7 mouse cellular contexts compared by ENCODE assay signal in genomic region chr5:43391412-43392029, GRCm38 (mm10).
DNase-seq lines count a peak whose midpoint lies in the region; ATAC-seq and TF ChIP-seq lines count a peak whose summit lies in the region.

No protein-coding gene starts in this region.

- H3K4me3 ChIP-seq in ES-Bruce4 (ENCODE audit: low read depth, low read length), result no peak overlapping the region
- H3K4me3 ChIP-seq in hindbrain, embryonic 13.5 days, result no peak overlapping the region
- no peak overlapping the region for H3K4me3 ChIP-seq in stomach, embryonic 16.5 days (replicated peaks; ENCODE audit: low read length)

- peak; percentile 9 for DNase-seq in WW6 (ENCODE audit: low read depth, low spot score)
- DNase-seq in embryo, embryonic 11 days, result peak; percentile 68
- DNase-seq in left cerebral cortex, adult 11 months (ENCODE audit: low spot score), result peak; percentile 16

- no peaks in the 10 kb centered on the region for H3K9me3 ChIP-seq in ES-Bruce4 (replicated peaks; ENCODE audit: control insufficient read depth, insufficient read depth, low read length, poor library complexity, severe bottlenecking)
- H3K9me3 ChIP-seq in hindbrain, embryonic 13.5 days, result no peaks in the 10 kb centered on the region
- no peaks in the 10 kb centered on the region for H3K9me3 ChIP-seq in stomach, embryonic 16.5 days (replicated peaks; ENCODE audit: control insufficient read depth, low read length)

- H3K9ac ChIP-seq in ES-Bruce4 (ENCODE audit: low read depth, poor library complexity, severe bottlenecking), result no peak overlapping the region
- no peak overlapping the region for H3K9ac ChIP-seq in hindbrain, embryonic 13.5 days
- no peak overlapping the region for H3K9ac ChIP-seq in stomach, embryonic 16.5 days (ENCODE audit: low read length)

- ATAC-seq in hindbrain, embryonic 13.5 days (ENCODE audit: low FRiP score), result peak; percentile 85
- peak; percentile 61; the same call in 1 of the 2 replicates for ATAC-seq in megakaryocyte-erythroid progenitor cell, adult 5-6 weeks (replicated peaks; ENCODE audit: low FRiP score, low TSS enrichment, poor library complexity, severe bottlenecking)
- peak; percentile 79 for ATAC-seq in stomach, embryonic 16.5 days (ENCODE audit: insufficient read depth, low FRiP score)

- WGBS in hindbrain, embryonic 13.5 days, result 23% methylated on average over 3 of the region's 3 CpGs
- 10% methylated on average over 3 of the region's 3 CpGs for WGBS in stomach, embryonic 16.5 days

- H3K27me3 ChIP-seq in ES-Bruce4 (ENCODE audit: control insufficient read depth, insufficient read depth, low read length, poor library complexity, severe bottlenecking), result no peaks in the 10 kb centered on the region
- no peaks in the 10 kb centered on the region for H3K27me3 ChIP-seq in hindbrain, embryonic 13.5 days
- no peaks in the 10 kb centered on the region for H3K27me3 ChIP-seq in stomach, embryonic 16.5 days (ENCODE audit: control insufficient read depth, insufficient read depth, low read length)

- H3K4me2 ChIP-seq in hindbrain, embryonic 13.5 days, result no peak overlapping the region
- no peak overlapping the region for H3K4me2 ChIP-seq in stomach, embryonic 16.5 days (ENCODE audit: low read depth, low read length)

- no peak overlapping the region for H3K27ac ChIP-seq in ES-Bruce4 (ENCODE audit: insufficient read depth, low read length)
- no peak overlapping the region for H3K27ac ChIP-seq in hindbrain, embryonic 13.5 days
- H3K27ac ChIP-seq in stomach, embryonic 16.5 days (ENCODE audit: low read length), result no peak overlapping the region

- no peak for TF ChIP-seq POLR2A in ES-Bruce4 (IDR thresholded peaks at IDR 0.05; ENCODE audit: insufficient read depth, low read length)

- no peaks in the 10 kb centered on the region for H3K4me1 ChIP-seq in ES-Bruce4 (ENCODE audit: control insufficient read depth, insufficient read depth, low read length)
- no peaks in the 10 kb centered on the region for H3K4me1 ChIP-seq in hindbrain, embryonic 13.5 days (replicated peaks)
- H3K4me1 ChIP-seq in stomach, embryonic 16.5 days (ENCODE audit: control insufficient read depth, insufficient read depth, low read length), result no peaks in the 10 kb centered on the region

- no peaks in the 10 kb centered on the region for H3K36me3 ChIP-seq in ES-Bruce4 (ENCODE audit: control insufficient read depth, insufficient read depth, low read length, poor library complexity, severe bottlenecking)
- H3K36me3 ChIP-seq in hindbrain, embryonic 13.5 days, result no peaks in the 10 kb centered on the region
- H3K36me3 ChIP-seq in stomach, embryonic 16.5 days (ENCODE audit: control insufficient read depth, insufficient read depth, low read length), result no peaks in the 10 kb centered on the region

- TF ChIP-seq EP300 in ES-Bruce4 (IDR thresholded peaks at IDR 0.05; ENCODE audit: insufficient read depth, low read depth, low read length), result no peak

- TF ChIP-seq CTCF in ES-Bruce4 (IDR thresholded peaks at IDR 0.05; ENCODE audit: low read depth, low read length), result peak; percentile 85

Comparison
In these comparisons a context has a peak if more than half of its experiments do, and no peak if none do; other contexts are left out.
1. DNase-seq: peak in every context shown above with its lines; median percentile 68 in embryo, embryonic 11 days; 16 in left cerebral cortex, adult 11 months; 9 in WW6.